Mouse (Mus musculus) embryo, embryonic 11.5 days (tissue): ENCODE results near the gene Babam2.

Source experiments
- DNase-seq: peaks from one replicate; pipeline ENCODE4 v3.0.0-alpha.2; 2012; ENCODE audit warnings: low read depth, low spot score

The Babam2 gene

DNA sequence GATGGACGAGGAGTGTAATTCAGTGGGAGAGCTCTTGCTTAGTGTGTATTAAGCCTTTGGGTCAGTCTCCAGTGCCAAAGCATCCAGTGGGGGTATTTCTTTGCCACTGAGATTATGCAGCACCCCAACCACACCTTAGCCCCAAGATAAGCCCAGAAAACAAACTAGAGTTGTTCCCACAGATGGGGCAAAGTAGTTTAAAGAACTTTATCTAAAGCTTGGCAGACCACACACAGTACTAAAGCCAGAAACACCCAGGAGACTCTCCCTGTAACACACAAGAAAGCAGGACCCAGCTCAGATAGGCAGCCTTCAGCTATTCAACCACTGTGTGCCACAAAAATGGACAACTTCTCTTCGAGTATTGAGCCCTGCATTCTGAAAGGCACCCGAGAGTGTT, 376.6 kb downstream of the Babam2 start:
- no peak for DNase-seq

DNA sequence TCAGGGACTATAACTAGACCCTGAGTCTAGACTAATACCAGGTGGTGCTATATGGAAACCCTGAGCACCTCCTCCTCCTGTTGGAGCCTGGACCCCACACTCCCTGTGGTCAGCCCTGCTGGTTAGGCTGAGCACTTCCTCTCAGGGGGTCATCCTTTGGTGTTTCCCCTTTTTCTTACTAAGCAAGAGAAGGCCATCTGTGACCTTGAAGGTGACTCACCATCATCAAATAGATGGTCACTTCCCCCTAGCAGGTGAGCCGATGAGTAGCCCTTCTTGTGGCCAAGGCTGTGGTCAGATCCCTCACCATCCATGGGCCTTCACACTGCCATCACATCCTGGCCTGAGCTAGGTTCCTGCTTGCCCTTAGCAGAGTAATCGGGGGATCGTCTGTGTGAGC, 379.7 kb downstream of the Babam2 start:
- DNase-seq, result no peak

DNA sequence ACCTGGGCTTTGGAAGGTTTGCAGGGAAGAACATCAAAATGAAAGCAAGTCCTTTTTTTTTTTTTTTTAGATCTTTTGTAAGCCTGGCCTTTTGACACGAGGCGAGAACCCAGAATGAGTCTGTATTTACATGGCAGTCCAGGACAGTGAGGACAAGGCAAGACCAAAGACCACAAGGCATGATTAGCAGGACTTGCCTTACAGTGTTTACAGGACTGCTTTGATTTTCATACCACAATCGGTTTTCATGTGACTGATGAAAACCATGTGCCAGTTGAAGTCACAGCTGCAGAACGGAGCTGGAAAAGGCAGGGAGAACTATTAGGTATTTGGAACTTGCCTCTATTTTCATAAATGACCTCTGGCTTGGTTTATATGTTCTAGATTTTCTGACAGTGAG, 381.5 kb downstream of the Babam2 start:
- DNase-seq, result no peak

DNA sequence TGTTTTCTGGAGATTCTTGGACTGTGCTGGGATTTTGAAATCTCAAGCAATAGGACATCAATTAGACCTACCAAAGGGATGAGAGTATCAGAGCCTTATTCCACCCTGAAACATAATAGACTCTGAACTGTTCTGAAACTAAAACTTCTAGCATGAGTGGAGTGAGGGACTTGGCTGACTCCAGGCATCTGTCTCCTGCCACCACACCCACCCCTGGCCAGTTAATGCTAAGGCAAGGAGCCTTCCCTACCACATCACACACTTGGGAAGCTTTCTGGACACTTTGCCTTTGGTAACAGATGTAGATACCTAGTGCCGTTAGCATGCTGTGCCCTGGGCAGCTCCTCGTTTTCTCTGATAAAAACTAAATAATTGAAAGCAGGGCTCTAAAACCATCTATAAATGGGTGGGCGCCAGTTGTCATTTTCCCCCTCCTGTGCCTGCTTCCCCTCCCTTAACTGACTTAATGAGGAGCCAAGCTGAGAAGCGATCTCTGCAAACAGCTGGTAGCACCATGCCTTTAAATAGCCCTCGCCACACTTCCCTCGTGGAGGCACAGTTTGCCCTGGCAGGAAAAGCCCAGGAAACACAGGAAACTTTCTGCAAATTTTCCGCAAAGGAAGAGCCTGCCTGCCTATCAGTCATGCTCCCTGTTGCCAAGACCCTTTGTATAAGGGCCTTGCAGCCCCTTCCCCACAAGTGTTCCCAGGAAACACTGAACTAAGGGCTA, 383.2 kb downstream of the Babam2 start:
- DNase-seq, result no peak

DNA sequence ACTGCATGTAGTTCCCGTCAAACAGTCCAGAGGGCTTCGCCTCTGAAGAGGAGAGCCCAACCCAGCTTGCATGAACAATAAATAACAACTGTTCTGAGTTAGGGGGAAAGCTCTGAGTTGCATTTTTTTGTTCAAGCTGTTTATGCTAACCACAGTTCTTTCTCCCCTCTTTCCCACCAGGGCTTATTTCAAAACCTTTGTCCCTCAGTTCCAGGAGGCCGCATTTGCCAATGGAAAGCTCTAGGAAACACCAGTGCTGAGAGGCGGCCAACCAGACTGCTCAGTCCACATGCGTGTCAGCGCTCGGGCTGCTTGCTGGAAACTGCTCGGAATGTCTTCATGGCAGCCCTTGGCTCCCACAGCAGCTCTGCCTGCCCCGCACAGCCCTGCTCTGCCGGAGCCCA, 386.9 kb downstream of the Babam2 start:
- no peak for DNase-seq

DNA sequence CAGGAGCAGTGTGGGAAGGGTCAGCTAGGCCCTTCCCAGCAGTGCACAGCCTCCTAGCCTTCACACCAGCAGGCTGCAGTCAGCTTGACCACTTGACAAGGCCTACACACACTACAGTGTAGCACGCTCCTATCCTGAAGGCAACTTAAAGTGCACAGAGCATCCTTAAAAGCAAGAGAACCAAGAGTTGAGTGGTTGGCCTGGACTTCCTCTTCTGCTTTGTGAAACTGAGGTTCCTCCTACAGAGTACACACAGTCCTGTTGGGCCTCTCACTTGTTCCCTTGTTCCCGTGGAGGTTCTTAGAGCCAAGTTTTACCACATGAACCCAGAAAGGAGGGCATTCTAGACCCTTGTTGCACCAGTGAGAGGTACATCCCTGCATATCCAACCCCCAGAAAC, 388.1 kb downstream of the Babam2 start:
- no peak for DNase-seq

DNA sequence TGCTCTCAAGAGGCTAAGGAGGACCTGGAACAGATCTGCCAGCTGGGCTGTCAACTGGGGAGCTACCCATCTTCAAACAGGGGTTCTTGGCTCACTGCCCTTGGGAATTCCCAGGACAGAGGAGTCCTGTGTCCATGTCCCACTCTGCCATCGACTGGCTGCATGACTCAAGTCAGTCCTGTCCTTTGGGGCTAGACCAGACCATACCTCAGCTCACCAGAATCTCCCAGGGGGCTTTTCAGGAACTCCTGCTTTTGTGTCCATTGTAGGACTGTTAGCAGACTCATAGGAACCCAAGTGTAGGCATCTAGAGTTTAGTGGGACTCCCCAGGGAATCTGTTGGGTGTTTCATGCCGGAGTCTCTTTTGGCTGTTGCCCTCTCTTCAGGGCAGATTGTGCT, 388.5 kb downstream of the Babam2 start:
- DNase-seq, result no peak

DNA sequence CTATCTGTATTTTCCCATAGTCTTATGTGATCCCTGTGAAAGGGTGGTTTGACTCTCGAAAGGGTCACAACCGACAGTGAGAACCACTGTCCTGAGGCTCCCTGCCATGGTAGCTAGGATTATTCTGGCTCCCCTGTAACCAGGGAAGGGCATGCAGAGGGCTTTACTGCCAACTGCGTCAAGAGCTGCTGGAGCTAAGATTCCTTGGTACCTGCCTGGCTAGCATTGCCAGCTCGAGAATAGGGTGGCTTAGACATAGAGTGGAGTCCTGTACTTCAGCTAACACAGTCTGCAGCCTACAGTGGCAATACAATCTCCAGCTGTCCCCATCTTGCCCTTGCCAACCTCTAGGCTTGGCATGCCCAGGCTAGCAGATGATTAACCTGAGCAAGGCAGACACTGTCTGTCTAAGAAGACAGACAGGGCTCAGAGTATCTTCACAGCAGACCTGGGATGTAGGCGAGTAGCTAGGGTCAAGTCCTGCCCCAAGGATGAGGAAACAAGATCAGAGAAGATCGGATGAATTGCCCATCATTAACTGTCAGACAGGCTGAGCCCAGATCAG, 389.1 kb downstream of the Babam2 start:
- DNase-seq, result no peak

DNA sequence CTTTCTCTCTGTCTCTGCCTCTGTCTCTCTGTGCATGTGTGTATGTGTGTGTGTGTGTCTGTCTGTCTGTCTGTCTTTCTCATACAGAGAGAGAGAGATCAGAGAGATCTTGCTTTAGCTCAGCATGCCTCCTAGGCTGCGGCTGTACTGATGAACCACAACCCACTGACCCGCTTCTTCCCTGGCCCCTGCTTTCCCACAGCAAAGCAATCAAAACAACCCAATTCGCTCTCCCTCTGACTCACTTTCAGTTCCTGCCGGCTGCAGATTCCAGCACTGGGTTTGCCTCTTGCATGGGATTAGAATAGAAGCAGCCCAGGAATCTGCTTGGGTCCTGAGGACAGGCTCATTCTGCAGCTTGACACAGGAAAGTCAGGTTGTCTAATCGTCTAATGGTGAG, 392.0 kb downstream of the Babam2 start:
- DNase-seq, result no peak

DNA sequence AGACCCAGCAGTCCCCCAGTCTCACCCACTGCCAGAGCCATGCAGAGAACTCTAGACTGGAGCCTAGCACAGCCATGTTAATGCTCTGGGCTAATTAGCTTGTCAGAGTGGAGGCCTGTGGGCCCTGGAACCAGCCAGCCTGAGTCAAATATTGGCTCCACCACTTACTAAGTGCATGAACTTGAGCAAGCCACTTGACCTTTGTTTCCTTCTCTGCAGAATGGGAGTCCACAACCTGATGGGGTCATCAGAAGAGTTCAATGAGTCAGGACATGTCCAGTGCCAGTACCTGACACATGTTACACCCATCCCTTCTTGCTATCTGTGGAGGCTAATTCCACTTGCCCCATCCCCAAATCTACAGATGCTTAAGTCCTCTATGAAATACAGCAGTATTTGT, 394.8 kb downstream of the Babam2 start:
- no peak for DNase-seq

DNA sequence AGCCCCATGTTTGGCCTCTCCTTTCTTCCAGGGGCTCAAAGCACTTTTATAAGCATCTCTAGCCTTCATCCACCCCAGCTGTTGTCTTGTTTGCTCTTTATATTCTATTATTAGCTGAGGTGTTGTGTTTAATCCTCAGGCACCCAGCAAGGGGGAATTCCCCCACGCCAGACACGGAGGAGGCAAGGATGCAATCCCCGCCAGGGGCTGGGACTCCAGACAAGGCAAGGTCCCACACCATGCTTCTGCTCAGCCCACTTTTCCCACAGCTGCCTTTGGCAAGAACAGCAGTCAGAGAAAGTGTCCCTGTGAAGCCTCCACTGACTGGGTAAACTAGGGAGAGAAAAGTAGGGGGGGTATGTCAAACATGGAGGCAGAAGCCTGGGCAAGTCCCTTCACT, 401.2 kb downstream of the Babam2 start:
- no peak for DNase-seq

DNA sequence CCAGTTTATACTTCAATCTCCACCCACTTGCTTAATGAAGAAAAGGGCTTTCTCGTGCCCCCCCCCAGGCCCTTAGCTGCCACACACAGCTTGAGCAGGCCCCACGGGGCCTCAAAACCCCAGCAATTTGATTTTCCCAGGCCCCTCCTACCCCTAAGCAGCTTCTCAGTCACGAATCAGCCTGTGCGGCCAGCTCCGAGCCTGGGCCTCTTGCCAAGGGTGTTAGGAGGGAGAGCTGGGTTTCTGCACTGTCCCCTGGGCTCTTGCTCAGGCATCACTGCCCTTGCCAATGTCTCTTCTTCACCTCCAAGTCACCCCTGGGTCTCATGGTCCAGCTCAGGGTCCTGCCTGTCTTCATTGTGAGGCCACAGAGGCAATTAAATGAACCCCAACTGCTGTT, 405.0 kb downstream of the Babam2 start:
- no peak for DNase-seq

DNA sequence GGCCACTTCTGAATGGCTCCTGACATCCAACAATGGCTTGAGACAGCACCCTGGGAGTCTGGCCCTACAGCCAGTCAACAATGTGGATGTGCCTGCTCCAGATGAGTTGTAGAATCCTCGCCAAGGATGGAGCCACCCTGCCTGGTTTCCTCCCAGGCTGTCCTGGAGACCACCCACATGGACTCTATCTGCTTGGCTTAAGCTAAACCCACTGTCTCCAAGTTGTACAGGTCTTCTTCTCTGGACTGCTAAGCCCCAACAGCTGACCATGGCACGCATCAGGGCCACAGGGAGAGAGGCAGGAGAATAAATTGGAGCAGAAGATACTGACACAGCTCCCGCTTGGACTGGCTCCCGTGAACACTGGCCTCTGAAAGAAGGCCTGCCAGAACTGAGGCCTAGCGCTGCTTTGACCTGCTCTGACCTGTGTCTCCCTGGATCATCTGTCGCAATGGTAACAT, 405.5 kb downstream of the Babam2 start:
- DNase-seq, result no peak

DNA sequence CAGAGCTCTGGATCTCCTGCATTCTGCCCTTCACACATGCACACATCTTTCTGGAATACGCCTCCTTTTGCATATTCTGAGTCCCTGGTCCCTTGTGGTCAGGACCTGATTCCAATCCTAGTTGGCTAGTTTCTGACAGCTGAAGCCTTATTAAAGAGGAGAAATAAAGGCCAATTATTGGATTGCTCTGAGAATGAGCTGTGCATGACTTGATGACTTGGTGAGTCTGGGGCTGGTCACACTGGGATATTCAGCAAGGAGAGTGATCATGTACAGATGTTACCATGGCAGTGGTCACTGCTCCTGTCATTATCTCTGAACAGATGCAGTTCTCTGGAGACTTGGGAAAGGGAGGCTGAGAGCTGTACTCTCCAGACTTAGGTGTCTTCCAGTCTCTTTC, 406.1 kb downstream of the Babam2 start:
- DNase-seq, result no peak

DNA sequence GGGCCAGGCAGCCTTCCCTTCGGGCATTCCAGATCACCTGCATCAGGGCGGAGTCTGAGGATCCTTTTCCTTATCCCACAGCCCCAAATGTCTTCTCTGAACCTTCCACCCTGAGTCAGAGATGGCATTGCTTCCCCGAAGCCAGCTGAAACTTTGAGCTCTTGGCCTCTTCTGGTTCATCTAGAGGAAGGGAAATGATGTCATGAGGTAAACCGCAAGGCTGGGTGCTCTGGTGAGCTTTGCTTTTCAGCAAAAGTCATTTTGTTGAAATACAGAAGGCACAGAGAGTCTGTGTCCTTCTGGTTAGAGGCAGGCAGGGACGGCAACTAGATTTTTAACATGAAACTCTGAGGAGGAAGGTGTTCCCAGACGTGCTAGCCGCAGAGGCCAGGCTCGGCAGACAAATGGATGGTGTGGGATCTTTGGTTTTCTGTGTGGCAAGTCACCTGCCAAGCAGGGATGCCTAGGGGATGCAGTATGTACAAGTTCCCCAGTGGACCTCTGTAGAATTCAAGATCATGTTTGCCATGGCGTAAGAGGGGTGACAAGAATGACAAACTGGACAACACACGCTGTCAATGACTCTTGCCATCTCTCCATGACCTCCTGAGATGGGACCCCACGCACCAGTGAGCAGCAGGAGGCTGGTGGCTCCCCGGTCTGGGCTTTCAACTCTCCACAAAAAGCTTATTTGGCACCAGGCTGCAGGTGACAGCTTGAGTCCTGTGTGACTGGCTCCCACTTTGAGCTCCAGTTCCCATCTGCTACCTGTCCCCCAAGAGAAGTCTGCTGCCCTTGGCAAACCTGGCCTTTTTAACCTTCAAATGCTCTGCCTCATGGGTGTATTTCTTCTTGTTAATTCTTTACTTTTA, 406.9 kb downstream of the Babam2 start:
- no peak for DNase-seq

DNA sequence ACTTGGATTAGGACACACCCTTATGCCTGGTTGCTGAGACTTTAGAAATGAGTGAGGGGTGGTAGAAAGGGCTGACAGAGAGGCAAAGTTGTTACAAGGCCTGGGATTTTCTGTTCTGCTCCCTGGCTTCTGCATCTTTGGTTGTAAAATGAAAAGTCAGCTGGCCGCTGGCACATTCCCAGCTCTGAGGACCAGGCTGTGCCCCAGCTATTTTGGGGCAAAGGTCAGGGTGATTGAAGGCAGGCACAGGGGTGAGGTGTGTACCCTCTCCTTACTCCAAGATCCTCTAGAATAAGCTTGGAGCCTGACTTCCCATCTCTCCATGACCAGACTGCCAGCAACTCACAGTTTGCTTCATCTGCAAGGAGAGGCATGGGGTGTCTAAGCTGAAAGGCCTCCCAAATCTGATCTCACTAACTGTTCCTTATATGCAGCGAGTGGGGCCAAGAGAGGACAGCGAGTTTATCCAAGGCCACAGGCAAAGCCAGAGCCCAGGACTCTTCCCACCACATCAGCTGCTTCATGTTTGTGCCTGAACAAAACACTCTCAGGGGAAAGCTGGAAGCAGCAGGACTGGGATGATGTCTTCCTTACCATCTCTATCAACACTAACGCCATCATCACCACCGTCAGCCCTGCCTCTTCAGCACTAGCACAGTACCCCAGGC, 409.1 kb downstream of the Babam2 start:
- no peak for DNase-seq

DNA sequence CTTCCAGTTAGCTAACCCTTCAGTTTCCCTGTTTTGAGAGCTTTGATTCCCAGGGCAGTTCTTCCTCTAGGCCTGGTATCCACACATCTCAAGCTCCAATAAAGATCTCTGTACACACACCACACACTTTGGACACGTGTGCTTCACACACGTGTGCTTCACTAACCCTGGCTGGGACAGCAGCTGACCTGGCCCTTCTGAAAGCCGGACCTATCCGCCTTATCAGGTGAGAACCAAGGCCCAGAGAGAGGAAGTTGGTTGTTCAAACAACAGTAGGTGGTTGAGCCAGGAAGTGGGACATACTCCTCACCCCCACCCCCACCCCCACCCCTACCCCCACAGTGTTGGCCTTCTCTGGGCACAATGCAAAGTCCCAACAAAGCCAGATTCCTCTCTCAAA, 413.2 kb downstream of the Babam2 start:
- no peak for DNase-seq

DNA sequence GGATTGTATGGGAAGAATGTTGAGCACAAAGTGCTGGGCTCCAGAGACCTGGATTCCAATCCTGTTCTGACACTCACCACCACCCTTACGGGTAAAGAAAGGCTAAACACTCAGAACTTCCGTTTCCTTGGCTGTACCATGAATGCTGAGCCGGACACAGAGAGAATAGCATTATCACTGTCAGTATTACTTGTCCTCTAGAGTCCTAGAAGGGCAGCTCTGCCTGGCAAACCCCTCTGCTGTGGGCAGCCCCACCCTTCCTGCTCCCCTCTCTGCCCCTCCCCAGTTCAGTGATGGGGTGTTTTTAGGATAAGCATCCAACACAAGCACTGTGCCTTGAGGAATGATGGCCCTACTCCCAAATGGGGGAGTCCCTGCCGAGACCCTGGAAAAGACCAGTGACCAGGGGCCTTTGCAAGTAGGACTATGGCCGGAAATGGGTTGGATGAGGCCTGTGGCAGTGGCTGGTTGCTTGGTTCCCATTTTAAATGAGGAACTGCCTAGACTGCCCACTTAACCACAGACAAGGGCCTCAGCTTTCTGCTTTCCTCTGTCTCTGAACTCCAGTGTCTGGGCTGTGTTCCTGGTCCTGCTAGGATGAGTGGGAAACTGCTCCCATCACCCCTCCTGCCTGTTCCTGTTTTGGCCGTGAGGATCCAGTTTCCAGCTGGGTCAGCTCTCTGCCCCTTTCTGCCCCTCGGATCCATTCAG, 414.9 kb downstream of the Babam2 start:
- no peak for DNase-seq

DNA sequence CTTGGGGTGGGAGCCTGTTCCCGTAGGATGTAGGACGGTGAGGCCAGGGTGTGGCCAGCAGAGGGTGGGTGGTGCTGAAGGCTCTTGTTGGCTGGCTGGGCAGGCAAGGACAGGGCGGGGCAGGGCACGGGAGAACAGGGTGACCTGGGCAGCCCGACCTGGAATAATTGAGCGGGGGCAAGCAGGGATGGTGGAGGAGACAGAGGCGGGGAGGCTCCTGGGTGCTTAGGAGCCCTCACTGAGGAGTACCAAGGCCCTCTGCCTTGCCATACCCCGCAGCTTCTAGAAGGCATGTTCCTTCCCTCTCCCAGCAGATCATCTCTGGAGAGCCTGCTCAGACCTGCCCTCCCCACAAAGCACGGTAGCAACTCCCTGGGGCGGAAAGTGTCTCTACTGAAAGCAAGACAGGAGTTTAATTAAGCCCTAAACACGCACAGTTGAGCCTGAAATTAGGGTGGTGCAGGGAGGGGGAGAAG, 423.5 kb downstream of the Babam2 start:
- DNase-seq, result no peak

DNA sequence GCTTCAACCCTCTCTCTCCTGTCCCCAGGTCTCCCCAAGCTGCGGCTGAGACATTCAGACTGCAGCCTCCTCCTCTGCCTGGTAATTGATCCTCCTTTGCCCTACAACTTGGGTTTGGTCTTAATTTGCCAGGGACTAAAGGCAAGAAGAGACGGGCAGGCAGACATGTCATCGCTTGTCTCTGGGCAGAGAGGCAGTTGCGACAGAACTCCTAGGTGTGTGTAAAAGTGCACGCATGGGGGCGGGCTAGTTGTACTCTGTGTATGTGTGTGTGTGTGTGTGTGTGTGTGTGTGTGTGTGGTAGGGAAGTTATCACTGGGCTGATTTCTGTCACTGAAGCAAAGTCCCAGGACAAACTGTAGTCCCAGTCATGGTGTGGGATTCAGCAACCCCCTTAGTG, 424.5 kb downstream of the Babam2 start:
- no peak for DNase-seq

DNA sequence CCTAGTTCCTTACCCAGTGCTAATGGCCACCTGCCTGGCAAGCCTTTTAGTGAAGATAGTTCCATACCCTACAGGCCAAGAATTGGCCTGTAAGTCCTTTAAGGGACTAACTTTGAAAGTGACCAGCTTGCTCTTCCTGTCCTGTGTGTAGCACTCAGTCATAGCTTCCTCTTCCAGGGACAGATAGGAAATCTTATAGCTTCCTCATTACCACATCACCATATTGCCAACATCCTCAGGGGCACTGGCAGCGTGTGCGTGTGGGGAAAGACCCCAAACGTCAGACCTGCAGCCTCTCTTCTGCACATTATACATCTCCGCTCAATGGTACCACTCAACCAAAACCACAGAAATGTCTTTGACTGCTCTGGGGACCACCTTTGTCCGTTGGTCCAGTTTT, 424.9 kb downstream of the Babam2 start:
- DNase-seq, result no peak
